Mouse (Mus musculus) spleen, adult 12 weeks (tissue): Measurements from ENCODE around the gene Cypt14.
"Not testable (repeated sequence)": the region's sequence is repeated elsewhere in the genome, so short reads cannot be mapped to it uniquely, and the experiment has no call there.

Experiments used
- DNase-seq: peaks from one replicate; pipeline ENCODE4 v3.0.0; 2022; ENCODE audit warnings: low spot score

Gene Cypt14

DNA sequence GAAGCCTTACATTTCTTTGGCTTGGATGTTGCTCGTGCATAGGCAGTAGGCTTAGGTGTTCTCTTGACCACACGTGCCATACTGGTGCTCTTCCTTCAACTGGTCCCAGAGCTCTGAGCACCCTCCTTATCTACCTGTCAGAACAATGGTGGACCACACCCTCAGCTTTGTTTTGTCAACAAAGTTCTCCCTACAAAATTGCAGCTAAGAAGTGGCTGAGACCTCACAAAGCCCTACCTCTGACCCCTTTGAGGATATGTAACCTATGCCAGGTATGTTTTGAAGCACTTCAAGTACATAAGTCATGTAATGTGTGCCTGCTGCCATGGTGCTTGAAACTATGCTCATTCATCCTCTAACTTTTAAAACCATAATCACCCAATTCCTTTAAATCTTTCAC is at the start of gene Cypt14:
Cypt14 (minus strand) TSS at position 101 of the 400 bp plus-strand sequence.
- DNase-seq = not testable (repeated sequence)
